Mouse (Mus musculus) subcutaneous adipose tissue, adult 2 months (tissue): ENCODE measurements around the gene Hus1. TPM values are rescaled to one million over a fixed set of nuclear protein-coding genes. Genes with fewer than 3 reads are reported as not detected.

Experiments
- polyA plus RNA-seq: library from polyadenylated mRNA; depleted of rRNA; stranded (reverse); fragments of >200 nt; gene quantifications from 2 replicates; pipeline ENCODE4 v1.2.3, GENCODE M21; 2012; ENCODE audit warnings: low replicate concordance; rRNA removed

The Hus1 gene
- 4.8 and 11.9 TPM in 2 replicates for polyA plus RNA-seq

DNA sequence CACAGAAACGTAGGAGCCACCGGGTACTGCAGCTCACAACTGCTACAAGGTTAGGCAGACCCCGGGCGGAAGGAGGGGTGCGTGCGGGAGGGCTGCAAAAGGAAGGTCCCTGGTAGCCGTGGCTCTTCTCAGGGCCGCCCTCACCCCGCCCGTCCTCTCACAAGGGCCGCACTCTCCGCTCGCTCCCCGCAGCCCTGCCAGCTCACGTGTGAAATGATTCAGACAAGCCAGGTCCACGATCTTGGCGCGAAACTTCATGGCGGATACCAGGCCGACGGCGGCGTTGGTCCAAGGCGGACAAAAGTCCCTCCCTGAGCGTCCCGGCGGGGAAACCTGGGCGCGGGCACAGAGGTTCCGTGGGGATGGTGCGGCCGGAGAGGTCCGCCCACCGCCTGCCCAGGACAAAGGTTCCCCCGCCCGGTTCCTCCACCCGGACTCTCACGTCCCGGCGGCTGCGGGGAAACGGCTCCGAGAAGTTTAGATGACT, at the start of gene Hus1:
Gene Hus1 (minus strand): TSS at position 339 of the 487 bp plus-strand sequence.

GRCm38 (mm10) chr11:9048703-9049060, 37.7 kb upstream of the Hus1 start, which contains the start of gene Sun3:
Sun3 (minus strand) TSS chr11:9048991.

DNA sequence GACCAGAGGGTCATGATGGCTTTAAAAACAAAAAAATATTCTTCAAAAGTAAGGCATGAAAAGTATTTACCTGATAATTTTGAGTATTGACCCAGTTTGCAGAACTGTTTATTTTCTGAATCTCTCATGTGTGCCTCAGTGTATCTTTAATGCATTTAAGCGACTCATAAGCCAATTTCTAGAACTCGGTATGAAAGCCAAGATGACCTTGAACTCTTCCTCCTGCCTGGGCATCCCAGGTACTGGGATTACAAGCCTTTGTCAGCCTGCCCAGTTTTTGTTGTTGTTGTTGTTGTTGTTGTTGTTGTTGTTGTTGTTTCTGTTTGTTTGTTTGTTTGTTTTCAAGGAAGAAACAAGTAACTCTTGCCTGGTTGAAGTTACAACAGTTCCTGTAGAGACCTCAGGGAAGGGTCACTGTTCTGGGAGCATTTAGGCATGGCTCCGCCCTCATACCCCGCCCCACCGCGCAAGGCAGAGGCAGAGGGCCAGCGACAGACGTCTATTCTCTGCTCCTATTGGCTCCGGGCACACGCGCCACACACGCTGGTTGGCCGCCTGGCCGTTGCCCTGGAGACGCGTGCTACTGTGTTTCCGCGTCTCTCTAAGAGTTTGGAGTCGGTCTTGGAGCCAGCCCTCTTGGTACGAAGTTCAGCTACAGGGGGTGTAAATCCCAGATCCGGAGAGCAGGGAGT, 37.2 kb upstream of the Hus1 start, which contains the start of gene Gm11992:
Gene Gm11992 (plus strand): TSS at position 584 of the 692 bp plus-strand sequence.

GRCm38 (mm10) chr11:8973166-8973565, 37.8 kb downstream of the Hus1 start, which contains the start of gene Pkd1l1:
Pkd1l1 (minus strand) TSS chr11:8973266.

Other genes with a start within 250 kb of the Hus1 start
- 0.03 and 0.30 TPM in 2 replicates for gene Pkd1l1, start 37.9 kb downstream of the Hus1 start, polyA plus RNA-seq
- 0.76 TPM in 2 replicates for gene Gm11992, start 37.4 kb upstream of the Hus1 start, polyA plus RNA-seq
- not detected in 2 replicates for gene Sun3, start 37.8 kb upstream of the Hus1 start, polyA plus RNA-seq
- gene Upp1, start 106.9 kb upstream of the Hus1 start, polyA plus RNA-seq, result 17.4 and 20.7 TPM in 2 replicates
- gene Abca13, start 180.8 kb upstream of the Hus1 start, polyA plus RNA-seq, result 0.12 TPM in 1 of 2 replicates, not detected in the other